Mouse (Mus musculus): ENCODE data around the gene Mrpl24. TPM values are rescaled to one million over a fixed set of nuclear protein-coding genes. Genes with fewer than 3 reads are reported as not detected.
A peak's percentile ranks its signal among the peaks of the same experiment; 100 is the strongest.

Mrpl24 gene
- polyA plus RNA-seq, 1 experiment from 2014 or later = 61.6 TPM

DNA sequence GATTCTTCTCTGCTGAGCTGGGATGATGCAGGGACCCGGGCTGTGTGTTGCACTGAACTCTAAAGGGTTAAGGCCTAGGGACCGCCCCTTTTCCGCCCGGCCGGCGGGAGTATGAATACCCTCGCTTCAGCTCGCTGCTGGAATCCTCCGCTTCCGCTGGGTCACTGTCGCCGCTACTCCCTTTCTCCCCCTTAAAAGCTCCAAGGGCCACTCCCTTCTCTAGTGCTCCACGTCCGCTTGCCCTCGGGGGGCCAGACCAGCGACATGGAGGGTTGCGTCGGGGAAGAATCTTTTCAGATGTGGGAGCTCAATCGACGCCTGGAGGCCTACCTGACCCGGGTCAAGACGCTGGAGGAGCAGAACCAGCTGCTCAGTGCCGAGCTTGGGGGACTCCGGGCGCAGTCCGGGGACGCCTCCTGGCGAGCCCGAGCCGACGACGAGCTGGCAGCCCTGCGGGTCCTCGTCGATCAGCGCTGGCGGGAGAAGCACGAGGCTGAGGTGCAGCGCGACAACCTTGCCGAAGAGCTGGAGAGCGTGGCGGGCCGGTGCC lies 51.7 kb downstream of the Mrpl24 start, which contains the start of gene Nes:
Gene Nes (plus strand): TSS at position 140 of the 550 bp plus-strand sequence.
- no peaks in the 10 kb centered on the region for H3K9me3 ChIP-seq (ENCODE audit: low read length)
- under 1% methylated on average over 44 of the region's 44 CpGs for WGBS
- no peaks in the 10 kb centered on the region for H3K36me3 ChIP-seq (ENCODE audit: insufficient read depth, low read length)
- H3K27ac ChIP-seq (ENCODE audit: low read length) = peak within 1 kb of the TSS; percentile 66; the same call in 1 of the 2 replicates
- peak; percentile 78 for ATAC-seq
- DNase-seq (ENCODE audit: low spot score) = peak; percentile 87
- peaks cover 15% of the 10 kb centered on the region; the same call in 1 of the 2 replicates for H3K4me1 ChIP-seq (ENCODE audit: insufficient read depth, low read depth, low read length)
- H3K4me2 ChIP-seq (replicated peaks; ENCODE audit: low read depth, low read length) = peak within 1 kb of the TSS; percentile 50
- H3K9ac ChIP-seq (replicated peaks; ENCODE audit: low read depth) = peak within 1 kb of the TSS; percentile 48
- TF ChIP-seq EP300 (IDR thresholded peaks at IDR 0.05) (0 out of 2 replicates have a peak, but pooled peaks have one; percentile 2), CTCF (IDR thresholded peaks at IDR 0.05) (0 out of 2 replicates have a peak, but pooled peaks have one; percentile 3)
- peak within 1 kb of the TSS; percentile 49 for H3K4me3 ChIP-seq (ENCODE audit: low read depth, low read length)
- 0 out of 2 replicates have a peak, but pooled peaks cover 4% of the 10 kb centered on the region for H3K27me3 ChIP-seq (replicated peaks; ENCODE audit: insufficient read depth, low read length)

- Histone ChIP-seq H3K4me2 (replicated peaks; ENCODE audit: low read depth, low read length) (peak overlapping the region; percentile 50), H3K9me3 (ENCODE audit: low read length) (no peaks in the 10 kb centered on the region), H3K9ac (replicated peaks; ENCODE audit: low read depth) (peak overlapping the region; percentile 48), H3K27ac (ENCODE audit: low read length) (0 out of 2 replicates have a peak overlapping the region, but pooled peaks have one; percentile 44), H3K4me1 (ENCODE audit: insufficient read depth, low read depth, low read length) (peaks cover 15% of the 10 kb centered on the region; the same call in 1 of the 2 replicates), H3K4me3 (ENCODE audit: low read depth, low read length) (peak overlapping the region; percentile 49), H3K27me3 (replicated peaks; ENCODE audit: insufficient read depth, low read length) (0 out of 2 replicates have a peak, but pooled peaks cover 4% of the 10 kb centered on the region), H3K36me3 (ENCODE audit: insufficient read depth, low read length) (no peaks in the 10 kb centered on the region)
- ATAC-seq = peak; percentile 13
- WGBS = 1% methylated on average over 60 of the region's 60 CpGs
- no peak for TF ChIP-seq EP300 (IDR thresholded peaks at IDR 0.05)
- TF ChIP-seq CTCF (IDR thresholded peaks at IDR 0.05) = no peak
- DNase-seq (ENCODE audit: low spot score) = peak; percentile 56
Observed at GRCm38 (mm10) chr3:87971489-87972202, 52.3 kb downstream of the Mrpl24 start.

- Histone ChIP-seq H3K9me3 (ENCODE audit: low read length) (no peaks in the 10 kb centered on the region), H3K4me3 (ENCODE audit: low read depth, low read length) (peak overlapping the region; percentile 49), H3K36me3 (ENCODE audit: insufficient read depth, low read length) (no peaks in the 10 kb centered on the region), H3K4me2 (replicated peaks; ENCODE audit: low read depth, low read length) (peak overlapping the region; percentile 50), H3K27me3 (replicated peaks; ENCODE audit: insufficient read depth, low read length) (0 out of 2 replicates have a peak, but pooled peaks cover 4% of the 10 kb centered on the region), H3K4me1 (ENCODE audit: insufficient read depth, low read depth, low read length) (peaks cover 15% of the 10 kb centered on the region; the same call in 1 of the 2 replicates), H3K27ac (ENCODE audit: low read length) (no peak overlapping the region), H3K9ac (replicated peaks; ENCODE audit: low read depth) (peak overlapping the region; percentile 48)
- WGBS = 11% methylated on average over 8 of the region's 8 CpGs
- DNase-seq (ENCODE audit: low spot score) (no peak), ATAC-seq (no peak)
- no peak for TF ChIP-seq EP300 (IDR thresholded peaks at IDR 0.05)
- TF ChIP-seq CTCF (IDR thresholded peaks at IDR 0.05) = no peak
Observed at GRCm38 (mm10) chr3:87972203-87972664, 52.9 kb downstream of the Mrpl24 start.

DNA sequence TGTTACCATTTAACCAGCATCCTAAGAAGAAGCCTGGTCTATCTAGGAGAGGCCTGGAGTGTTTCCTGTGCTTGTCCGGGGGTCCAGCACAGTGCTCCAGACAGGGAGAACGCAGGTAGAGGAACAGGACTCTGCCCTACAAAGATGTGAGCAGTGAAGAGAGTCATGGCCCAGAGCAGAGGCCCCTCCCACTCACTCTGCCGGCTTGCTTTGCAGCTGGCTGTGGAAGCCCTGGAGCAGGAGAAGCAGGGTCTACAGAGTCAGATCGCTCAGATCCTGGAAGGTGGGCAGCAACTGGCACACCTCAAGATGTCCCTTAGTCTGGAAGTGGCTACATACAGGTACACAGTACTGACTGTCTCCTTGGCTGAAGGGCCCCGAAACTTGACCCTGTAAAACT lies 53.5 kb downstream of the Mrpl24 start:
- Histone ChIP-seq H3K27me3 (replicated peaks; ENCODE audit: insufficient read depth, low read length) (0 out of 2 replicates have a peak, but pooled peaks cover 4% of the 10 kb centered on the region), H3K27ac (ENCODE audit: low read length) (no peak overlapping the region), H3K9ac (replicated peaks; ENCODE audit: low read depth) (peak overlapping the region; percentile 48), H3K4me3 (ENCODE audit: low read depth, low read length) (peak overlapping the region; percentile 49), H3K4me2 (replicated peaks; ENCODE audit: low read depth, low read length) (peak overlapping the region; percentile 50), H3K4me1 (ENCODE audit: insufficient read depth, low read depth, low read length) (peaks cover 15% of the 10 kb centered on the region; the same call in 1 of the 2 replicates), H3K36me3 (ENCODE audit: insufficient read depth, low read length) (no peaks in the 10 kb centered on the region), H3K9me3 (ENCODE audit: low read length) (no peaks in the 10 kb centered on the region)
- TF ChIP-seq CTCF (IDR thresholded peaks at IDR 0.05) (no peak), EP300 (IDR thresholded peaks at IDR 0.05) (no peak)
- WGBS = 30% methylated on average over 5 of the region's 5 CpGs
- DNase-seq (ENCODE audit: low spot score) (no peak), ATAC-seq (no peak)

Other genes starting within 250 kb of the Mrpl24 start
- gene Lrrc71, start 170.9 kb upstream of the Mrpl24 start, polyA plus RNA-seq (2015; fragmentation: Nextera tagmentation; extraction: Ambion mirVana) = 8.9 and 9.3 TPM in 2 replicates
- 4.1 and 4.2 TPM in 2 replicates for gene Ntrk1, start 124.3 kb upstream of the Mrpl24 start, polyA plus RNA-seq (2015; fragmentation: Nextera tagmentation; extraction: Ambion mirVana)
- gene Insrr, start 122.6 kb upstream of the Mrpl24 start, polyA plus RNA-seq (2015; fragmentation: Nextera tagmentation; extraction: Ambion mirVana) = 0.02 and 0.12 TPM in 2 replicates
- 20.8 and 21.4 TPM in 2 replicates for gene Pear1, start 95.2 kb upstream of the Mrpl24 start, polyA plus RNA-seq (2015; fragmentation: Nextera tagmentation; extraction: Ambion mirVana)
- gene Sh2d2a, start 72.8 kb upstream of the Mrpl24 start, polyA plus RNA-seq (2015; fragmentation: Nextera tagmentation; extraction: Ambion mirVana) = 0.25 and 0.29 TPM in 2 replicates
- 9.7 and 9.8 TPM in 2 replicates for gene Prcc, start 33.9 kb upstream of the Mrpl24 start, polyA plus RNA-seq (2015; fragmentation: Nextera tagmentation; extraction: Ambion mirVana)
- gene Hdgf, start 13.2 kb upstream of the Mrpl24 start, polyA plus RNA-seq (2015; fragmentation: Nextera tagmentation; extraction: Ambion mirVana) = 186 and 199 TPM in 2 replicates
- gene Isg20l2, start 10.8 kb downstream of the Mrpl24 start, polyA plus RNA-seq (2015; fragmentation: Nextera tagmentation; extraction: Ambion mirVana) = 22.5 and 24.9 TPM in 2 replicates
- gene Rrnad1, start 11.2 kb downstream of the Mrpl24 start, polyA plus RNA-seq (2015; fragmentation: Nextera tagmentation; extraction: Ambion mirVana) = 10.8 and 11.2 TPM in 2 replicates
- gene Crabp2, start 29.2 kb downstream of the Mrpl24 start, polyA plus RNA-seq (2015; fragmentation: Nextera tagmentation; extraction: Ambion mirVana) = 0.21 and 0.38 TPM in 2 replicates
- 22.2 and 30.7 TPM in 2 replicates for gene Nes, start 51.6 kb downstream of the Mrpl24 start, polyA plus RNA-seq (2015; fragmentation: Nextera tagmentation; extraction: Ambion mirVana)
- gene Bcan, start 80.7 kb downstream of the Mrpl24 start, polyA plus RNA-seq (2015; fragmentation: Nextera tagmentation; extraction: Ambion mirVana) = 0.33 and 0.56 TPM in 2 replicates
- gene Hapln2, start 108.1 kb downstream of the Mrpl24 start, polyA plus RNA-seq (2015; fragmentation: Nextera tagmentation; extraction: Ambion mirVana) = not detected in 2 replicates
- gene Gpatch4, start 123.6 kb downstream of the Mrpl24 start, polyA plus RNA-seq (2015; fragmentation: Nextera tagmentation; extraction: Ambion mirVana) = 8.0 and 10.8 TPM in 2 replicates
- gene Naxe, start 139.0 kb downstream of the Mrpl24 start, polyA plus RNA-seq (2015; fragmentation: Nextera tagmentation; extraction: Ambion mirVana) = 180 and 186 TPM in 2 replicates
- not detected in 2 replicates for gene Ttc24, start 158.8 kb downstream of the Mrpl24 start, polyA plus RNA-seq (2015; fragmentation: Nextera tagmentation; extraction: Ambion mirVana)
- gene Iqgap3, start 162.5 kb downstream of the Mrpl24 start, polyA plus RNA-seq (2015; fragmentation: Nextera tagmentation; extraction: Ambion mirVana) = 0.92 and 1.6 TPM in 2 replicates
- gene Mef2d, start 222.9 kb downstream of the Mrpl24 start, polyA plus RNA-seq (2015; fragmentation: Nextera tagmentation; extraction: Ambion mirVana) = 14.4 and 15.4 TPM in 2 replicates

Data from lung, postnatal 0 days (tissue).